In genomic region chr11:69414421-69415326, GRCm38 (mm10) we compare ENCODE assay signal across 8 mouse cellular contexts. TPM values are rescaled to one million over a fixed set of nuclear protein-coding genes. Genes with fewer than 3 reads are reported as not detected.
DNase-seq lines count a peak whose midpoint lies in the region; ATAC-seq and TF ChIP-seq lines count a peak whose summit lies in the region.

No protein-coding gene starts in this region.

- DNase-seq in heart, embryonic 10.5 days (ENCODE audit: low spot score), result no peak
- DNase-seq in heart, postnatal 25 days (ENCODE audit: low spot score), result no peak
- DNase-seq in CH12.LX (ENCODE audit: extremely low read depth), result no peak
- peak; percentile 42 for DNase-seq in neural tube, embryonic 10.5 days (ENCODE audit: extremely low spot score, low spot score)
- DNase-seq in gastrocnemius, adult 8-10 months (ENCODE audit: low spot score in 2 of 2), result no peak
- DNase-seq in left cerebral cortex, adult 11 months (ENCODE audit: low spot score), result no peak

- in situ Hi-C loops in CH12.LX (cut with MboI; ENCODE audit: low pct_ligation_motif_present, low pct_unique_long_range_greater_than_20kb, low sequenced_read_pairs), result no loop called here

- intact Hi-C loops in heart, postnatal 25 days (cut with DNase I), result no loop called here

- H3K4me3 ChIP-seq in heart, embryonic 10.5 days, result peak overlapping the region; percentile 86
- peak overlapping the region in 2 of 3 experiments; percentile 17 to 62 for H3K4me3 ChIP-seq in CH12.LX (replicated peaks in 1 of 3; ENCODE audit: low read depth in 2 of 3, low read length in 2 of 3, poor library complexity in 1 of 3)
- peak overlapping the region; percentile 84 for H3K4me3 ChIP-seq in embryonic facial prominence, embryonic 12.5 days
- peak overlapping the region; percentile 47 for H3K4me3 ChIP-seq in intestine, postnatal 0 days (ENCODE audit: low read depth, low read length)

- TF ChIP-seq POLR2A in CH12.LX (IDR thresholded peaks at IDR 0.05; ENCODE audit: low read depth, low read length), result no peak

- peak overlapping the region; percentile 98 for H3K27ac ChIP-seq in heart, embryonic 10.5 days
- H3K27ac ChIP-seq in CH12.LX (ENCODE audit: insufficient read depth, low read depth), result peak overlapping the region; percentile 92
- H3K27ac ChIP-seq in embryonic facial prominence, embryonic 12.5 days, result peak overlapping the region; percentile 99
- H3K27ac ChIP-seq in intestine, postnatal 0 days (ENCODE audit: low read depth, low read length), result peak overlapping the region; percentile 93

- H3K9me3 ChIP-seq in heart, embryonic 10.5 days, result no peaks in the 10 kb centered on the region
- H3K9me3 ChIP-seq in CH12.LX (replicated peaks; ENCODE audit: low read length), result no peaks in the 10 kb centered on the region
- H3K9me3 ChIP-seq in embryonic facial prominence, embryonic 12.5 days, result no peaks in the 10 kb centered on the region
- H3K9me3 ChIP-seq in intestine, postnatal 0 days (ENCODE audit: control insufficient read depth), result no peaks in the 10 kb centered on the region

- peak overlapping the region; percentile 77 for H3K9ac ChIP-seq in CH12.LX (ENCODE audit: insufficient read depth, low read depth)
- H3K9ac ChIP-seq in embryonic facial prominence, embryonic 12.5 days, result peak overlapping the region; percentile 98
- peak overlapping the region; percentile 60 for H3K9ac ChIP-seq in intestine, postnatal 0 days (ENCODE audit: low read depth, low read length)

- H3K79me2 ChIP-seq in CH12.LX (replicated peaks; ENCODE audit: control insufficient read depth, extremely low read depth, insufficient read depth, poor library complexity, severe bottlenecking), result no peaks in the 10 kb centered on the region

- no peak; the same call in 1 of the 2 replicates for TF ChIP-seq EP300 in CH12.LX (IDR thresholded peaks at IDR 0.05; ENCODE audit: low read length)

- H3K4me1 ChIP-seq in heart, embryonic 10.5 days, result peaks cover 83% of the 10 kb centered on the region
- H3K4me1 ChIP-seq in CH12.LX (ENCODE audit: control insufficient read depth in 1 of 2, insufficient read depth in 2 of 2), result peaks cover 41 to 78% of the 10 kb centered on the region in 2 experiments
- peaks cover 54% of the 10 kb centered on the region for H3K4me1 ChIP-seq in embryonic facial prominence, embryonic 12.5 days
- H3K4me1 ChIP-seq in intestine, postnatal 0 days (replicated peaks; ENCODE audit: control insufficient read depth, insufficient read depth, low read length), result peaks cover 16% of the 10 kb centered on the region

- no peak for TF ChIP-seq RAD21 in CH12.LX (IDR thresholded peaks at IDR 0.05; ENCODE audit: low read depth, low read length)

- H3K27me3 ChIP-seq in heart, embryonic 10.5 days (ENCODE audit: insufficient read depth, poor library complexity, severe bottlenecking), result no peaks in the 10 kb centered on the region
- peaks cover 33% of the 10 kb centered on the region for H3K27me3 ChIP-seq in CH12.LX (replicated peaks)
- no peaks in the 10 kb centered on the region for H3K27me3 ChIP-seq in embryonic facial prominence, embryonic 12.5 days
- no peaks in the 10 kb centered on the region for H3K27me3 ChIP-seq in intestine, postnatal 0 days (replicated peaks; ENCODE audit: control insufficient read depth, insufficient read depth, low read length)

- TF ChIP-seq CTCF in CH12.LX (conservative IDR thresholded peaks at IDR 0.05 in 1 of 2, IDR thresholded peaks at IDR 0.05 in 1 of 2; ENCODE audit: low read depth in 2 of 2, low read length in 2 of 2), result no peak
- no peak for TF ChIP-seq CTCF in intestine, postnatal 0 days (IDR thresholded peaks at IDR 0.05; ENCODE audit: low read depth)

- WGBS in heart, embryonic 10.5 days, result 22% methylated on average over 4 of the region's 4 CpGs
- 8% methylated on average over 4 of the region's 4 CpGs for WGBS in embryonic facial prominence, embryonic 12.5 days
- WGBS in intestine, postnatal 0 days, result 24% methylated on average over 4 of the region's 4 CpGs

- H3K4me2 ChIP-seq in CH12.LX (ENCODE audit: insufficient read depth, low read depth, poor library complexity, severe bottlenecking), result peak overlapping the region; percentile 52
- H3K4me2 ChIP-seq in embryonic facial prominence, embryonic 12.5 days (replicated peaks), result peak overlapping the region; percentile 98
- peak overlapping the region; percentile 86 for H3K4me2 ChIP-seq in intestine, postnatal 0 days (replicated peaks; ENCODE audit: low read depth)

- ATAC-seq in embryonic facial prominence, embryonic 12.5 days (ENCODE audit: insufficient number of reproducible peaks, insufficient read depth, low FRiP score, low TSS enrichment), result no peak
- ATAC-seq in intestine, postnatal 0 days, result no peak

- peaks cover 17% of the 10 kb centered on the region for H3K36me3 ChIP-seq in heart, embryonic 10.5 days
- no peaks in the 10 kb centered on the region for H3K36me3 ChIP-seq in CH12.LX (replicated peaks in 1 of 2; ENCODE audit: control insufficient read depth in 1 of 2, insufficient read depth in 1 of 2, low read length in 1 of 2)
- peaks cover 8% of the 10 kb centered on the region for H3K36me3 ChIP-seq in embryonic facial prominence, embryonic 12.5 days
- H3K36me3 ChIP-seq in intestine, postnatal 0 days (ENCODE audit: control insufficient read depth, insufficient read depth), result no peaks in the 10 kb centered on the region; the same call in 1 of the 2 replicates

- dilution Hi-C loops in CH12.LX (cut with MboI; ENCODE audit: extremely low pct_ligation_motif_present, extremely low pct_unique_long_range_greater_than_20kb, low sequenced_read_pairs), result no loop called here

TF ChIP-seq in CH12.LX, 34 proteins besides CTCF, POLR2A, EP300 and RAD21 (continues in another document):
- TF ChIP-seq E2F4 (IDR thresholded peaks at IDR 0.05; ENCODE audit: insufficient replicate concordance, low read depth, low read length) (no peak), ETS1 (conservative IDR thresholded peaks at IDR 0.05; ENCODE audit: low read depth, low read length) (no peak; the same call in 1 of the 2 replicates), MAX (IDR thresholded peaks at IDR 0.05; ENCODE audit: low read length) (no peak), TBP (conservative IDR thresholded peaks at IDR 0.05; ENCODE audit: low read depth, low read length) (0 out of 2 replicates have a peak, but pooled peaks have one; percentile 35), JUN (IDR thresholded peaks at IDR 0.05; ENCODE audit: insufficient read depth, low read depth, low read length) (no peak), SIN3A (IDR thresholded peaks at IDR 0.05; ENCODE audit: low read length) (no peak), GABPA (IDR thresholded peaks at IDR 0.05; ENCODE audit: insufficient replicate concordance, low read depth, low read length) (no peak), BHLHE40 (IDR thresholded peaks at IDR 0.05; ENCODE audit: low read depth, low read length) (peak; percentile 40; the same call in 1 of the 2 replicates)

RNA-seq across cellular contexts. Expression of gene Kdm6b, which starts 1.2 kb away (rescaled TPM):
- 20.9 and 26.9 TPM in 2 replicates for polyA plus RNA-seq in heart, embryonic 10.5 days (2016; fragmentation: Nextera tagmentation; extraction: Ambion mirVana)
- 10 to 100 TPM; 25.6 to 30.3 TPM for total RNA-seq in heart, postnatal 25 days (2021)
- 2.9 and 5.7 TPM in 2 replicates for total RNA-seq in CH12.LX (2012; rRNA removed)
- total RNA-seq in CH12.LX (2014; rRNA removed), result 0.36 and 0.66 TPM in 2 replicates
- 6.0 and 7.2 TPM in 2 replicates for polyA plus RNA-seq in CH12.LX (2012; ENCODE audit: insufficient read length, low read depth)
- polyA plus RNA-seq in embryonic facial prominence, embryonic 12.5 days (2016; fragmentation: Nextera tagmentation; extraction: Ambion mirVana), result 42.3 and 43.4 TPM in 2 replicates
- polyA plus RNA-seq in intestine, postnatal 0 days (2015; fragmentation: Nextera tagmentation; extraction: Ambion mirVana), result 18.2 and 23.6 TPM in 2 replicates
- 10 to 100 TPM; 19.1 to 22.9 (median 20.8) TPM for total RNA-seq in gastrocnemius, adult 8-10 months (2022)

RNA-seq across cellular contexts. Expression of gene Tmem88, which starts 16.6 kb away (rescaled TPM):
- polyA plus RNA-seq in heart, embryonic 10.5 days (2016; fragmentation: Nextera tagmentation; extraction: Ambion mirVana), result 38.9 and 52.5 TPM in 2 replicates
- 10 to 100 TPM; 22.5 to 23.7 TPM for total RNA-seq in heart, postnatal 25 days (2021)
- 0.25 and 0.38 TPM in 2 replicates for total RNA-seq in CH12.LX (2012; rRNA removed)
- total RNA-seq in CH12.LX (2014; rRNA removed), result not detected in 2 replicates
- 0.16 and 0.22 TPM in 2 replicates for polyA plus RNA-seq in CH12.LX (2012; ENCODE audit: insufficient read length, low read depth)
- 18.1 and 21.3 TPM in 2 replicates for polyA plus RNA-seq in embryonic facial prominence, embryonic 12.5 days (2016; fragmentation: Nextera tagmentation; extraction: Ambion mirVana)
- polyA plus RNA-seq in intestine, postnatal 0 days (2015; fragmentation: Nextera tagmentation; extraction: Ambion mirVana), result 24.1 and 24.9 TPM in 2 replicates
- 1 to 10 TPM; 4.1 to 4.6 (median 4.1) TPM for total RNA-seq in gastrocnemius, adult 8-10 months (2022)

RNA-seq across cellular contexts. Expression of gene Cyb5d1, which starts 19.2 kb away (rescaled TPM):
- 27.4 and 31.8 TPM in 2 replicates for polyA plus RNA-seq in heart, embryonic 10.5 days (2016; fragmentation: Nextera tagmentation; extraction: Ambion mirVana)
- 10 to 100 TPM; 26.1 to 29.3 TPM for total RNA-seq in heart, postnatal 25 days (2021)
- 28.4 and 37.4 TPM in 2 replicates for total RNA-seq in CH12.LX (2012; rRNA removed)
- 27.3 and 29.3 TPM in 2 replicates for total RNA-seq in CH12.LX (2014; rRNA removed)
- polyA plus RNA-seq in CH12.LX (2012; ENCODE audit: insufficient read length, low read depth), result 29.5 and 33.2 TPM in 2 replicates
- polyA plus RNA-seq in embryonic facial prominence, embryonic 12.5 days (2016; fragmentation: Nextera tagmentation; extraction: Ambion mirVana), result 44.6 and 50.0 TPM in 2 replicates
- polyA plus RNA-seq in intestine, postnatal 0 days (2015; fragmentation: Nextera tagmentation; extraction: Ambion mirVana), result 8.6 and 8.9 TPM in 2 replicates
- 10 to 100 TPM; 33.2 to 38.0 (median 36.7) TPM for total RNA-seq in gastrocnemius, adult 8-10 months (2022)

RNA-seq across cellular contexts. Expression of gene Naa38, which starts 19.4 kb away (rescaled TPM):
- 158 and 165 TPM in 2 replicates for polyA plus RNA-seq in heart, embryonic 10.5 days (2016; fragmentation: Nextera tagmentation; extraction: Ambion mirVana)
- total RNA-seq in heart, postnatal 25 days (2021), result 10 to 100 TPM; 97.5 to 99.2 TPM
- 193 and 208 TPM in 2 replicates for total RNA-seq in CH12.LX (2012; rRNA removed)
- total RNA-seq in CH12.LX (2014; rRNA removed), result 161 and 201 TPM in 2 replicates
- polyA plus RNA-seq in CH12.LX (2012; ENCODE audit: insufficient read length, low read depth), result 137 and 153 TPM in 2 replicates
- 126 and 129 TPM in 2 replicates for polyA plus RNA-seq in embryonic facial prominence, embryonic 12.5 days (2016; fragmentation: Nextera tagmentation; extraction: Ambion mirVana)
- 159 and 164 TPM in 2 replicates for polyA plus RNA-seq in intestine, postnatal 0 days (2015; fragmentation: Nextera tagmentation; extraction: Ambion mirVana)
- total RNA-seq in gastrocnemius, adult 8-10 months (2022), result 10 to 100 TPM; 73.2 to 78.1 (median 75.7) TPM

RNA-seq across cellular contexts. Expression of gene Chd3, which starts 45.5 kb away (rescaled TPM):
- 15.8 and 26.5 TPM in 2 replicates for polyA plus RNA-seq in heart, embryonic 10.5 days (2016; fragmentation: Nextera tagmentation; extraction: Ambion mirVana)
- total RNA-seq in heart, postnatal 25 days (2021), result 10 to 100 TPM; 26.4 to 27.9 TPM
- total RNA-seq in CH12.LX (2012; rRNA removed) (66.4 and 69.6 TPM in 2 replicates), CH12.LX (2014; rRNA removed) (30.6 and 31.9 TPM in 2 replicates)
- polyA plus RNA-seq in CH12.LX (2012; ENCODE audit: insufficient read length, low read depth), result 87.1 and 92.0 TPM in 2 replicates
- 130 and 135 TPM in 2 replicates for polyA plus RNA-seq in embryonic facial prominence, embryonic 12.5 days (2016; fragmentation: Nextera tagmentation; extraction: Ambion mirVana)
- polyA plus RNA-seq in intestine, postnatal 0 days (2015; fragmentation: Nextera tagmentation; extraction: Ambion mirVana), result 19.4 and 24.8 TPM in 2 replicates
- total RNA-seq in gastrocnemius, adult 8-10 months (2022), result 1 to 10 TPM; 4.2 to 9.0 (median 5.5) TPM

Comparison
In these comparisons a context has a peak if more than half of its experiments do, and no peak if none do; other contexts are left out.
1. RNA of gene Tmem88, which starts 16.6 kb away (polyA plus RNA-seq): 38.9 to 52.5 TPM in heart, embryonic 10.5 days, 24.1 to 24.9 TPM in intestine, postnatal 0 days and 18.1 to 21.3 TPM in embryonic facial prominence, embryonic 12.5 days; 0.16 to 0.22 TPM in CH12.LX; every median in the first group is over 10 times any median in the second.
2. Peak in every context shown above with its lines, with median percentiles within 50 percentile points of each other: H3K27ac ChIP-seq, H3K4me3 ChIP-seq, H3K4me2 ChIP-seq and H3K9ac ChIP-seq.